Mouse (Mus musculus) cerebellum, adult 8-10 months (tissue): ENCODE measurements at regions not wholly inside any gene's neighbourhood (a gene's known extent, or its start where the extent isn't known, plus 50 kb on each side); places are given as distances from the start of the nearest gene placed in this dataset.
A peak's percentile ranks its signal among the peaks of the same experiment; 100 is the strongest.
"Not testable (repeated sequence)": the region's sequence is repeated elsewhere in the genome, so short reads cannot be mapped to it uniquely, and the experiment has no call there.

Experiments
- DNase-seq: peaks from one replicate; pipeline ENCODE4 v3.0.0; 2022

GRCm38 (mm10) chr1:194435060-194435459, 183.0 kb upstream of the Plxna2 start:
- no peak for DNase-seq

GRCm38 (mm10) chr1:194428586-194428985, 189.4 kb upstream of the Plxna2 start:
- DNase-seq = no peak

DNA sequence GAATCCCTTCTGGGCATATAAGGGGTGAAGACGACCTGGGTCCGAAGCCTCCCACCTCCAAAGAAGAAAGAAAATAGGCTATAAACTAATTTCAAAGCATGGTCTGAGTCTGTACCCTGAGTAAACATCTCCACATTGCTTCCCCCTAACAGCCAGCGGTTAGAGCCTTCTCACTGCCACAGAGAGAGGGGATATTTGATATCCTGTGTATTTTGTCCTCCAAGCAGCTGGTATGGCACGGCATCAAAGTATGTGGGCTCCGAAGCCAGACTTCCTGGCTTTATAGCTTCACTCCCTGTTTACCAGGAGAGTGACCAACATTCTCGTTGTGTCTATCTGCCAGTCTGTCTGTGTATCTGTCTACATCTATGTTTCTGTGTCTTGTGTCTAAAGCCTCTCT, 191.7 kb upstream of the Plxna2 start:
- no peak for DNase-seq

DNA sequence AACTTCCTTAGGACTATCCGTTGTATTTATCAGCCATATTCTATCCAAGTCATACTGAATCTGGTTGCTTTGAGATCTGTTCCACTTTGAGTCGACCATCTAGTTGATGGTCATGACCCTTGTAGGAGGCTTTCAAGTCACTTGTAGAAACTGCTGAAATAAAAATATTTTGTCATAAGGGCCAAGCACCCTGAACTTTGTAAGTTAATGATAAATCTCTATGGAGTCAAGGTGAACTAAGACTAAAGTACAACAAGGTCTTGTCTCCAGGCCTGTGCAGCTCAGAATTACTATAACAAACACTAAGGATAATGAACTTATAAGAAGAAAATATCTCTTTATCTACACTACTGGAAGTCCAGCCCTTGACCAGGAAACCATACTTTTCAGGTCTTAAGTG, 193.8 kb upstream of the Plxna2 start:
- no peak for DNase-seq

GRCm38 (mm10) chr1:194412193-194412592, 205.8 kb upstream of the Plxna2 start:
- no peak for DNase-seq

DNA sequence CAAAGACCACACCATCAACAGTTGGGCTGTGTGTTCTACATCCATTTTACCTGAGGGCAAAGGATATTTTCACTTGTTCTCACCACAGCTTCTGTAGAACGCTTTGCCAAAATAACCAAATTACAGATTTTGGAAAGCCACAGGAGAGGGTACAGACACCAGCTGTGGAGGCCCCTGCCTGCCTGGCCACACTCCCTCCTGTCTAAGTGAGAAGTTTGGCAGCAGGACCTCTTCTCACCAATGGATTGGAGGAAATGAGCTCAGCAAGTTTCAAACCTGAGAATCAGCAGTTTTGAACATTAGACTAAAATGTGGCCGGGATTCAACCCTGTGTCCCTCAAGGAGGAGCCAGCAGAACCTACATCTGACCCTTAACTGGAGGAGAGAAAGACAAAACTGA, 206.2 kb upstream of the Plxna2 start:
- DNase-seq = no peak

GRCm38 (mm10) chr1:194399281-194399680, 218.7 kb upstream of the Plxna2 start:
- DNase-seq = no peak

- DNase-seq = no peak
Observed at GRCm38 (mm10) chr1:194396754-194397460, 221.1 kb upstream of the Plxna2 start.

DNA sequence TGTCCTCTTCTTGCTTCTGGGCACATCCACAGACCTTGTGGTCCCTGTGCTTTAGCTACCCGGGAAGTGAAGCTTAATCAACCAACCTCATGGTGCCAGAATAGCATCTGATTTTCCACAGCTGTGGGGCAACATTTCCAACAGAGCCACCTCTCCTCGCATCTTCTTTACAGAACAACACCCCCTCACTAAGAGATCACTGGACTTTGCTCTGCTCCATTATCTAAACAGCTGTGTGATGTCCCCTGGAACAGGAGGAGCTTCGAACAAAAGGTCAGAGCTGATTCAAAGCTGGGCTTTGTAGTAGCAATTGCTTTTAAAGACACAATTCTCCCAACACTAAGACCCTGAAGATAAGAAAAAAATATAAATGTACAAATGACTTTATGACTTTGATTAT, 224.3 kb upstream of the Plxna2 start:
- no peak for DNase-seq

DNA sequence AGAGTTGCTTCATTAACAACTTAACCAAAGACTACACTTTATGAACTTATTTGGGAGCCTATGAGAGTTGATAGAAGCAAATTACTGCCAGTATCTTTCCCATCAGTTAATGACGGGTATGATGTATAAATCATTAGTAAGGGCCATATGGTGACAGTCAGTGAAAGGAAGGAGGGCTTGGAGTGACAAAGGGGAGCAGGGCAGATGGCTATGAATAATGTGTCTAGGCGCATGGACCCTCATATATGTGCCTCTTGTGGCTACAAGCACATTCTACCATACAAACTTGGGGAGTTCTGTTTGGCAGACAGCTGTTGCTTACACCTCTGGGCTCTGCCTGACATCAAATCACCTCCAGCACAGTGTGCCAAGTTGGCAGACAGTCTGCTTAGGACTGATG, 227.8 kb upstream of the Plxna2 start:
- no peak for DNase-seq

GRCm38 (mm10) chr1:194378135-194378534, 239.9 kb upstream of the Plxna2 start:
- no peak for DNase-seq

DNA sequence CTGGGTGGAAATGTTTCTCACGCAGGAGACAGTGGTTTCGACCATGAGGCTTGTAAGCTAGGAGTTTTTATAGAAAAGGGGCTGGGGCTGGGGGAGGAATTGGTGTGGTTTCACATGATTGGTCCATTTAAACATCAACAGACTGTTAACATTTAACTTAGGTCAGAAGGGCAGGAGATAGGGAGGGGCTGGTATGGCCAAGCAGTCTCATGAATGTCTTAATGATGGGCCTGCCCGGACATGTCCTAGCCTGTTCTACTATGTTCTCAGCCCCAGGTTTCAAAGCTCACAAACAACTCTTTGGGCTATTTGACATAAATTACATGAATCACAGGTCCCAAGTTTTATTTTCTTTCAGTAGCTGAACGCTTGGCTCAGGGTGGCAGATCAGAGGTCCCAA, 244.5 kb upstream of the Plxna2 start:
- not testable (repeated sequence) for DNase-seq

- DNase-seq = no peak
Observed at GRCm38 (mm10) chr1:194363917-194364316, 254.1 kb upstream of the Plxna2 start.

DNA sequence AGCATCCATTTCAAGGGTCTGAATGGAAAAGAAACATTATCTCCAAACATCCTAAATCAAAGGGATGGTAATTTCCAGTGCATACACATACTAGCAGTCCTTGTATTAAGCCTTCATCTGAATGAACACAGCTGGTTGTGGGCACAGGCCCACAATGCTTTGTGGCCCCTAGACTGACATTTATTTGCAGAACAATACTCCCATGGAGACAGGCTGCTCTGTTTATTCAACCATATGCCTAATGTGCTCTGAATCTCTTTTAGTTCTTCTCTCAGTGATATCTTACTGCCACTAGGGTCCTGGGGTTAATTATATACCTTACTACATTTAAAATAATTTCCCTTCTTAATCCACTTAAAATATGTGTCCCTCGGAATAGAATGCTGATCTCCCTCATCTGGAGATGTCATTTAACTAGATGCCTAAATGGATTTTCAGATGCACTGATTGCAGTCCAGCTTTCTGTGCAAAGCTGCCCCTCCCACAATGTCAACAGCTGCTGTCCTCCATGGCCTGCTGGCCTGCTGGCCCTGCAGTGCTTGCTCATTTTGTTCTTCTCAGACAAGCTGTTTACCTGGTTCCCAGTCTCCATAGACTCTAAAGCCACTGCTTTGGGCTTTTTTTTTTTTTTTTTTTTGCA, 254.8 kb upstream of the Plxna2 start:
- no peak for DNase-seq

GRCm38 (mm10) chr1:194362298-194362697, 255.7 kb upstream of the Plxna2 start:
- no peak for DNase-seq

GRCm38 (mm10) chr1:194361316-194361715, 256.7 kb upstream of the Plxna2 start:
- no peak for DNase-seq

DNA sequence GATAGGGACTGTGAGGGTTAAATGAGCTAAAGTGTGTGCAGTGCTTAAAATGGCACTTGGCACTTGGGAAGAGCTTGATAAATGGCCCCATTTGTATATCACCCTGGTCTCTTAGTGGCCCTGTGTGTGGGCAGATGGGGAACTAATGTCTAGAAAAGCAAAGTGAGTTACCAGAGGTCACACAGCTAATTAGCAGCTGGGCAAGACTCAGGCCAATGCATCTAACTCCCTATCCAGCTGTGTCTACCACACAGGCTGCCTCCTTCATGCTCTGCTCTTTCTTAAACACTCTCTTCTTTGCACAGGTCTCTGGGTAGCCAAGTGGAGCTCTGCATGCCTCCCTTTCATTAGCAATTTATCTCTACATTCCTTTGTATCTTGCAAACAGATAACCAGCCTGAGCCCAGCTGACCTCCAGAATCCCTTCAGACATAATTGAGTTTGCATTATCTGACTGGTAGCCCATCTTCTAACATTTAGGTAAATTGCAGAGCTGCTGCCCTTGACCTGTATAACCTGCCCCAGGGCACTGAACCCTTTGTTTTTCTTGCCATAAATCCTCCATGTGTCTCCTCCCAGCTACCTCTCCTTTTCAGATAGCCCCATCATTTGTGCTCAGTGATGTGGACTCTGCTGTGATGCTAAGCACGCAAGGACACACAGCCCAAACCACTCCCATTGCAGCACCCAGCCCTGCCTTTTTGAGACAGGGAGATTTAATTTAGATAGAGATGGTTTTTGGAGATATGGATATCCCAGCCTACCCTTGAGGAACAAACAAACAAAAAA, 263.5 kb upstream of the Plxna2 start:
- no peak for DNase-seq

GRCm38 (mm10) chr1:194345304-194346033, 272.5 kb upstream of the Plxna2 start:
- DNase-seq = no peak

- no peak for DNase-seq
Observed at GRCm38 (mm10) chr1:194342568-194342967, 275.4 kb upstream of the Plxna2 start.

DNA sequence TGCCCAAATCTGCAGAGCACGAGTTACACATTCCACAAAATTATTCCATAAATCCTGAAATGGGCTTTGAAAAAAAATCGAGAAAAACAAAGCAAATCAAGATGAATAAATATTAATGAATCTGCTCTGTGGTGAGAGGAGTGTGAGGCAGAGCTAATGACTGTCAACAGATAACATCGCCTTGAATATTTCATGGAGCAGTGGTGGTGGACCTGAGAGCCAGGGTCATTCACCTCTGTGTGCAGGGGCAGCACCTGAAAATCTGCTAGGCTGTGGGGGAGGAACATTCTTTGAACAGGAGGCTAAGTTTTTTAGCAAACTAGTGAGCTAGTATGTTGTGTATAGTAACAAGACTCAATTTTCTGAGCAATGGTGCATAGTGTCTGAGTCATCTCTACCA, 276.3 kb upstream of the Plxna2 start:
- no peak for DNase-seq

- DNase-seq = peak; percentile 30
Observed at GRCm38 (mm10) chr1:194334752-194335719, 283.0 kb upstream of the Plxna2 start.

DNA sequence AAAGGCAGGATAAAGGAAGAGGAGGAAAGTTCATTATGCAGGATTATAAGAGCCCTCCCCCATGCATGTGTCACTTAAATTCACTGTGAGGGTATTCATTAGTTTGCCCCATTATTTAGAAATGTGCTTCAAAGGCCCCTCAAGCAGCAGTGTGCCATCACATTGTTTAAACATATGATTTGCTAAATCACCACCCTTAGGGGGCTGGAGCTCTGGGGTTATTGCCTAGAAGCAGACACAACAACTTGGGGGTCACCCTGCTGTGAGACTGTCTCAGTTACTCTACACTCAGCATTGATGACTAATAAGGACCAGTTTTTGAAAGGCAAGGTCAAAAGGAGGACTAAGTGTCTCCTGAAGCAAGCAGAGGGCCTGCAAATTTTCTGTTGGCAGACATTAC, 285.4 kb upstream of the Plxna2 start:
- no peak for DNase-seq
